Mouse (Mus musculus) cerebellum, postnatal 4 days (tissue): ENCODE measurements around the gene Slc9a1.

Experiments used
- DNase-seq, 2 experiments: peaks; one replicate each; pipeline ENCODE4 v3.0.0; 2022; ENCODE audit warnings: low spot score in 2 of 2, mixed read lengths in 1 of 2

Slc9a1 gene

GRCm38 (mm10) chr4:133374011-133374410, 4.5 kb downstream of the Slc9a1 start:
- no peak for DNase-seq

GRCm38 (mm10) chr4:133375812-133376577, 6.5 kb downstream of the Slc9a1 start:
- no peak for DNase-seq

GRCm38 (mm10) chr4:133378236-133379045, 8.9 kb downstream of the Slc9a1 start:
- DNase-seq, result no peak

- no peak for DNase-seq
These were observed 9.5 kb downstream of the Slc9a1 start for GRCm38 (mm10) chr4:133379046-133379347.

GRCm38 (mm10) chr4:133379861-133380260, 10.4 kb downstream of the Slc9a1 start:
- no peak for DNase-seq

- no peak for DNase-seq
These were observed 11.0 kb downstream of the Slc9a1 start for GRCm38 (mm10) chr4:133380532-133380931.

- DNase-seq, result no peak
These were observed 11.6 kb downstream of the Slc9a1 start for GRCm38 (mm10) chr4:133381141-133381540.

- DNase-seq, result no peak
These were observed 16.7 kb downstream of the Slc9a1 start for GRCm38 (mm10) chr4:133386061-133386797.

- DNase-seq, result no peak
These were observed 17.5 kb downstream of the Slc9a1 start for GRCm38 (mm10) chr4:133387053-133387452.

- peak in 1 of 2 experiments; percentile 35 for DNase-seq
These were observed 19.5 kb downstream of the Slc9a1 start for GRCm38 (mm10) chr4:133388781-133389552.

- DNase-seq, result no peak
These were observed 20.5 kb downstream of the Slc9a1 start for GRCm38 (mm10) chr4:133390042-133390441.

- DNase-seq, result no peak
These were observed 21.1 kb downstream of the Slc9a1 start for GRCm38 (mm10) chr4:133390585-133390984.

- DNase-seq, result no peak
These were observed 21.9 kb downstream of the Slc9a1 start for GRCm38 (mm10) chr4:133391185-133392040.

- DNase-seq, result no peak
These were observed 25.6 kb downstream of the Slc9a1 start for GRCm38 (mm10) chr4:133394981-133395573.

GRCm38 (mm10) chr4:133396079-133396478, 26.6 kb downstream of the Slc9a1 start:
- no peak for DNase-seq

- DNase-seq, result no peak
These were observed 27.8 kb downstream of the Slc9a1 start for GRCm38 (mm10) chr4:133397299-133397698.

- DNase-seq, result no peak
These were observed 28.5 kb downstream of the Slc9a1 start for GRCm38 (mm10) chr4:133397961-133398360.

GRCm38 (mm10) chr4:133398619-133399018, 29.1 kb downstream of the Slc9a1 start:
- no peak for DNase-seq

GRCm38 (mm10) chr4:133399509-133399908, 30.0 kb downstream of the Slc9a1 start:
- no peak for DNase-seq

GRCm38 (mm10) chr4:133400098-133400497, 30.6 kb downstream of the Slc9a1 start:
- no peak for DNase-seq
